Mouse (Mus musculus) small intestine, adult 2 months (tissue): ENCODE results near the gene Thrap3.

ENCODE experiments used
- CTCF ChIP-seq: fragments of 200-500 bp; IDR thresholded peaks from 2 replicates; pipeline ENCODE4 v1.5.1; 2012; ENCODE audit warnings: low read depth, mild to moderate bottlenecking, control low read depth, inconsistent platforms, low read length, moderate library complexity, mixed read lengths; ENCODE audit not compliant: insufficient replicate concordance, insufficient read length; ENCODE audit errors: extremely low read depth
- POLR2A ChIP-seq: fragments of 200-500 bp; IDR thresholded peaks from 2 replicates; pipeline ENCODE4 v1.6.1; 2012; ENCODE audit warnings: low read depth, mild to moderate bottlenecking, control low read depth, inconsistent platforms, low read length, moderate library complexity

DNA sequence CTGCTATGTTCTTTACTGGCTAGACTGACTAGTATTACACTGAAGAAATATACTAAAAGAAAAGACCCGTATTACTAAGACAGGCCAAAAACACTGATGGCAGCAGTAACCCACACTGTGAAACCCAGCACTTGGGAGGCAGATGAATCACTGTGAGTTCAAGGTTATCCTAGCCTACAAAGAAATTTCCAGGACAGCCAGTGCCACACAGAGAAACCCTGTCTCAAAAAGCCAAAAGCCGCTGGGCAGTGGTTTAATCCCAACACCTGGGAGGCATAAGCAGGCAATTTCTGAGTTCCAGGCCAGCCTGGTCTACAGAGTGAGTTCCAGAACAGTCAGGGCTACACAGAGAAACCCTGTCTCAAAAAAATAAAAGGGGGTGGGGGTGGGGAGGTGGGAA, 11.9 kb downstream of the Thrap3 start:
- TF ChIP-seq CTCF (no peak), POLR2A (no peak)
